Mouse (Mus musculus) heart, postnatal 0 days (tissue): Measurements from ENCODE around the gene Krtap5-1.
A peak's percentile ranks its signal among the peaks of the same experiment; 100 is the strongest.

Experiments
- CTCF ChIP-seq: IDR thresholded peaks from 2 replicates; pipeline ENCODE4 v1.5.1; 2016; ENCODE audit warnings: antibody characterized with exemption, control low read depth, low read depth
- EP300 ChIP-seq: IDR thresholded peaks from 2 replicates; pipeline ENCODE4 v1.6.1; 2016; ENCODE audit warnings: antibody characterized with exemption, low read depth

- TF ChIP-seq EP300 (no peak), CTCF (peak; percentile 23; the same call in 1 of the 2 replicates)
Measured at GRCm38 (mm10) chr7:142295418-142295817, 1.5 kb downstream of the Krtap5-1 start.
